Mouse (Mus musculus) activated CD4-positive, CD25-positive, alpha-beta regulatory T cell (primary cell): ENCODE results near the gene Arhgef17. TPM values are rescaled to one million over a fixed set of nuclear protein-coding genes. Genes with fewer than 3 reads are reported as not detected.

Experiments
- polyA plus RNA-seq, 2 experiments: library from polyadenylated mRNA; unstranded; fragments of 100-300 nt; shearing (Covaris generic); gene quantifications; one replicate each; pipeline ENCODE4 v1.2.1; 2017

The Arhgef17 gene
- polyA plus RNA-seq: under 1 TPM; 0.20 to 0.27 TPM

DNA sequence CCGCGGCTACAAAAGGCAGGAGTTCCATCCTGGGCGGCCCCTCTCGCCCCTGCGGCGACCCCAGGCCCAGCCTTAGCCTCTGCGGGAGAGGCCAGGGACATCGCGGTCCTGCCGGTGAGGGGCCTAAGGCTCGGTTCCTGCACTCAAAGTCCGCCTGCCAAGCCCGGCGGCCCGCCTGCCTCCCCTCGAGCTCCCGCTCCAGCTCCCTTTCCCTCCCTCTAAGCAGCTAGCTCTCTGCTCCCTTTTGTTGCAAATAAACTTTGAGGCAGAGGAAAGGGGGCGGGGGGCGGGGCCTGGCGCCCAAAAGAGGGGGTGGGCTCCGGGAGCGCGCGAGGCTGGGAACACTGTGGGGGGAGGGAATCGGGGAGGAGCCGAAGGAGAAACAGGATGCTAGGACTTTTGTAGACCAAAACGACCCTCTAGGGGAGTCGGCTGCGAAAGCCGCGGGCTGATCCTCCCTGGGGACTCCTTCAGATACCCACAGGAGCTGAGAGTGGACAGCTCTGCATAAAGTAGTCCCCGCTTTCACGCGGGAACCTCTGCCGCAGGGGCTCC is at the start of gene Arhgef17:
Arhgef17 (minus strand) TSS at position 182 of the 555 bp plus-strand sequence.

GRCm38 (mm10) chr7:100974135-100974903 is 42.4 kb upstream of the Arhgef17 start, which contains the start of gene P2ry6:
TSS of gene P2ry6 (minus strand) at chr7:100974649.

DNA sequence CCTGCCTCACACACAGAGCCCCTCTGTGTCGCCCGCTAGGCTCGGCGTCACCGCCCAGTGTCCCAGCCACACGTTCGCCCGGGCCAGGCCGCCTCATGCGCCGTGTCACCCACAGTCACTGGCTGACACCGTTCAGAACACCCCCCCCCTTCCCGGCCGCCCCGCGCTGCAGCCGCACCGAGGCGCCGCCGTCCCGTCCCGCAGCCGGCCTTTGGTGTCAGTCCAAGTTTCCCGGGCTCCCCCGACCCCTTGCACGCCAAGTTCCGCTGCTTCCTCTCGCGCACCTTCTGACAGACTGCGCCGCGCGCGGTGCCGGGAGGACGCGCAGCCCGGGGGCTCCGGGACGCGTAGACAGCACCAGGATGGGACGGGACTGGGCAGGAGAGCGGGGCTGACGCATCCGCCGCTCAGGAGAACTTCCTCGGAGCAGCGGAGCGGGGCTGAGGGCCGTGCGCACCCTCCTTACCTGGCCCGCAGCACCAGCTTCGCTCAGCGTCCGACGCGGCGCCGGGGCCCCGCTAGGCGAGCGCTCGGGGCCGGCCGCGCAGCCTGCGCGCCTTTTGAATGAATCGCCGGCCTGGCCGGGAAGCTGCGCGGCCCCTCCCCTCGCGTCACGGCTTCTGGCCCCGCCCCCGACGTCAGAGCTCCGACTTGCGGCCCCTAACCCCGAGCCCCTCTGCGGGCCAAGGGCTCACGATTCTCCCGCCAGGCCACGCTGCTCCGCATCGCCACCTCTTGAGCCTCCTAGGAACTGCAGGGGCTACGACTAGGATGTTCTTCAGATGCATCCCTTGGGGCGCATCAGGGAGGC is 68.9 kb downstream of the Arhgef17 start, which contains the start of gene Relt:
Relt (minus strand) TSS at position 619 of the 811 bp plus-strand sequence.

Other genes with a start within 250 kb of the Arhgef17 start
- gene Fam168a, start 225.5 kb downstream of the Arhgef17 start, polyA plus RNA-seq: 10 to 100 TPM; 16.2 to 23.7 TPM
- gene Relt, start 68.7 kb downstream of the Arhgef17 start, polyA plus RNA-seq: 10 to 100 TPM; 22.4 to 23.5 TPM
- 1 to 10 TPM in 1 of 2 experiments, under 1 TPM in 1; 0.61 to 2.4 TPM for gene P2ry6, start 42.5 kb upstream of the Arhgef17 start, polyA plus RNA-seq
- gene P2ry2, start 80.8 kb upstream of the Arhgef17 start, polyA plus RNA-seq: not detected
- 10 to 100 TPM; 36.4 to 53.6 TPM for gene Fchsd2, start 160.8 kb upstream of the Arhgef17 start, polyA plus RNA-seq